Mouse (Mus musculus): ENCODE data around the gene Tuba4a.

DNA sequence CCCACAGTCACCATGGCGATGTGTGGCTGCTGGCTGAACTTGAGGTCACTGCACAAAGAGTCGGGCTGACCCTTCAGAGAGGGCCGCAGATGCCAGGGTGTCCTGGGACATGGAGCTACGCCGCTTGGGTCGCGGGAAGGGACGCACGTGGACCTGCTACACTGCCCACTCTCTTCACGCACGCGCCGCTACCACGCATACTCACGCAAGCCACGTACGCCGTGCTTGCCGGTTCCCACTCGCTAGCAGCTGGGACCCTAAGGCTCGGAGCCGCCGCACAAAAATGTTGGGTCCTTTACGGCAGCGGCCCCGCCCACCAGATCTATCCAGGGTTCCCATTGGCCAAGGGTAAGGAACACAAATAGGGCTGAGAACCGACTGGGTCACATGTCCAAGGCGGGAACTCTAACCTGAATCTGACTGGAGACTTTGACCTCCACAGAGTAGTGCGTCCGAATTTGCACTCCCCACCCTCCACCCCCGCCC is 39.5 kb downstream of the Tuba4a start, which contains the start of gene Abcb6:
- no peak for TF ChIP-seq CTCF (IDR thresholded peaks at IDR 0.05; ENCODE audit: low read depth)
- TF ChIP-seq EP300 (IDR thresholded peaks at IDR 0.05; ENCODE audit: low read depth) = 0 out of 2 replicates have a peak, but pooled peaks have one; percentile 20
